Mouse (Mus musculus) lung, postnatal 0 days (tissue): ENCODE results near the gene Tbc1d2b. TPM values are rescaled to one million over a fixed set of nuclear protein-coding genes. Genes with fewer than 3 reads are reported as not detected.

Experiments
- ATAC-seq: fragments of 200-750 bp; cut with Nextera tagmentation; 2 replicates; pipeline ENCODE4 v1.8.0; 2017; ENCODE audit warnings: moderate library complexity
- DNase-seq: peaks from one replicate; pipeline ENCODE4 v3.0.0-alpha.2; 2016; ENCODE audit warnings: low spot score
- H3K27ac ChIP-seq: fragments of 300-500 bp; sonication (generic); 2 replicates; pipeline ENCODE4 v1.5.1; 2014; ENCODE audit warnings: antibody characterized with exemption, mild to moderate bottlenecking, low read length, mixed read lengths
- H3K27me3 ChIP-seq: fragments of 300-500 bp; sonication (generic); replicated peaks from 2 replicates; pipeline ENCODE4 v1.6.1; 2014; ENCODE audit warnings: low read length, mixed read lengths; ENCODE audit not compliant: insufficient read depth
- H3K36me3 ChIP-seq: fragments of 300-500 bp; sonication (generic); 2 replicates; pipeline ENCODE4 v1.6.1; 2014; ENCODE audit warnings: low read length, mixed read lengths; ENCODE audit not compliant: insufficient read depth
- H3K4me1 ChIP-seq: fragments of 300-500 bp; sonication (generic); 2 replicates; pipeline ENCODE4 v1.6.1; 2014; ENCODE audit warnings: antibody characterized with exemption, low read depth, low read length, mixed read lengths; ENCODE audit not compliant: insufficient read depth
- H3K4me2 ChIP-seq: fragments of 300-500 bp; sonication (generic); replicated peaks from 2 replicates; pipeline ENCODE4 v1.6.1; 2014; ENCODE audit warnings: low read depth, mild to moderate bottlenecking, low read length, moderate library complexity, mixed read lengths
- H3K4me3 ChIP-seq: fragments of 300-500 bp; sonication (generic); 2 replicates; pipeline ENCODE4 v1.5.1; 2014; ENCODE audit warnings: low read depth, low read length
- H3K9ac ChIP-seq: fragments of 300-500 bp; sonication (generic); replicated peaks from 2 replicates; pipeline ENCODE4 v1.6.1; 2014; ENCODE audit warnings: low read depth, mild to moderate bottlenecking
- H3K9me3 ChIP-seq: fragments of 300-500 bp; sonication (generic); 2 replicates; pipeline ENCODE4 v1.6.1; 2016; ENCODE audit warnings: low read length, mixed read lengths
- CTCF ChIP-seq: IDR thresholded peaks from 2 replicates; pipeline ENCODE4 v1.5.1; 2016; ENCODE audit warnings: antibody characterized with exemption, mild to moderate bottlenecking
- EP300 ChIP-seq: IDR thresholded peaks from 2 replicates; pipeline ENCODE4 v1.6.1; 2016; ENCODE audit warnings: antibody characterized with exemption, mild to moderate bottlenecking, control low read depth
- WGBS: fragments of 180-500 bp; shearing (Covaris S2); extraction: QIAGEN DNeasy Blood & Tissue Kit; methylation state at CpG from one replicate; pipeline ENCODE4 v1.1.7; 2014; 5-methylcytosine and 5-hydroxymethylcytosine counted together
- polyA plus RNA-seq: library from polyadenylated mRNA; unstranded; fragments of >200 nt; fragmentation: Nextera tagmentation; extraction: Ambion mirVana; gene quantifications from 2 replicates; pipeline ENCODE4 v1.2.1, GENCODE M21; 2015

The Tbc1d2b gene
- 9.5 and 11.0 TPM in 2 replicates for polyA plus RNA-seq

DNA sequence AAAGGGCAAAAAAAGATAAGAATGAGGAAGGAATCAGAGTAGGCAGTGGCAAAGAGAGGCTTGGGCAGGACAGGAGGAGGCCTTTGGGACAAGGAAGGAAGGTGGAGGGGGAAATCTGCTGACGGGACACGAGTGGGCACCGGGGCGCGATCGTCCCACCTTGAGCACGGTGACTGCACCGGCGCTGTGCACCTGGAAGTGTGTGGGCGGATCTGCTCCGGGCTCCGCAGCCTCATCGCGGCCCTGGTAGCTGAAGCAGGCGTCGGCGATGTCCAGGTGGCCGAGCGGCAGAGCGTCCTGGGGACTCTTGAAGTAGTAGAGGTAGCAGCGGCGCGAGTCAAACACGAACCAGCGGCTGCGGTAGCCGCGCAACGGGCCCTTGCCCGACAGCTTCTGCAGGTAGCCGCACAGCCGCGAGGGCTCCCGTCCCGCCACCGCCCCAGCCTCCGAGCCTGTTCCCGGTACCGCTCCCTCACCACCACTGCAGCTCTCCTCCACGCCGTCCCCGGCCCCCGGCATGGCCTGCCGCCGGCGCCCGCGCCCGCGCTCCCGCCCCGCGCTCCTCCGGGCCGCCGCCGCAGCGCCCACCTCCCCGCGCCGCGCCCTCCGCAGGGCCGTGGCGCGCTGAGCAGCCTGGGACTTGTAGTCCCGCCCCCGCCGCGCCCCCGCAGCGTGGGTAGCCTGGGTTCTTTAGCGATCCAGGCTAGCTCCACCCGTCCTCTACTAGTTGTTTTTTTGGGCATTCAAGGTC is at the start of gene Tbc1d2b:
Gene Tbc1d2b (minus strand): TSS at position 612 of the 751 bp plus-strand sequence.
- Histone ChIP-seq H3K4me2 (peak within 1 kb of the TSS; percentile 87), H3K36me3 (no peaks in the 10 kb centered on the region), H3K4me1 (peaks cover 29% of the 10 kb centered on the region), H3K27ac (peak within 1 kb of the TSS; percentile 85), H3K9ac (peak within 1 kb of the TSS; percentile 66), H3K9me3 (no peaks in the 10 kb centered on the region), H3K27me3 (no peaks in the 10 kb centered on the region), H3K4me3 (peak within 1 kb of the TSS; percentile 86)
- no peak for TF ChIP-seq EP300
- TF ChIP-seq CTCF, result no peak
- ATAC-seq, result peak; percentile 83
- WGBS, result under 1% methylated on average over 62 of the region's 74 CpGs
- DNase-seq, result peak; percentile 80

DNA sequence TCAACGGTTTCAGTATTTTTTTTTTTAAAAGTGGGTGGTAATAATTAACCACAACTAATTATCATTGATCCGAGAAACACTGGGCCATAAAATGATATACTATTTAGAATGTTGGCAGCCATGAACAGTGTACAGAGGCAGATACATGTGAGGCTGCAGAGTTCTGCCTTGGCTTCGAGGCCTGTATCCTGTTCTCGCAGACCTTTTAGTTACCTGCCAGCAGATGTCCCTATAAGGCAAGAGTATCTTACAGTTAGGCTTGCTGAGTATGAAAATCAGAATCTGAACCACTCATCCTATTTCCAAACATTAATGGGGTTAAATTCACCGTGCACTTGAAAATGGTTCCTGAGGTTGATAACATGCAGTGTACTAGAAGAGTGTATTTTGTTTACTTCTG is 45.7 kb upstream of the Tbc1d2b start:
- no peak overlapping the region for H3K27ac ChIP-seq
- no peaks in the 10 kb centered on the region for H3K4me1 ChIP-seq
- H3K9ac ChIP-seq, result no peak overlapping the region
- no peaks in the 10 kb centered on the region for H3K36me3 ChIP-seq
- no peak overlapping the region for H3K4me3 ChIP-seq
- ATAC-seq (no peak), DNase-seq (no peak)
- 65% methylated on average over 5 of the region's 5 CpGs for WGBS
- TF ChIP-seq CTCF (no peak), EP300 (no peak)
- H3K27me3 ChIP-seq, result no peaks in the 10 kb centered on the region
- H3K4me2 ChIP-seq, result no peak overlapping the region
- no peaks in the 10 kb centered on the region for H3K9me3 ChIP-seq

DNA sequence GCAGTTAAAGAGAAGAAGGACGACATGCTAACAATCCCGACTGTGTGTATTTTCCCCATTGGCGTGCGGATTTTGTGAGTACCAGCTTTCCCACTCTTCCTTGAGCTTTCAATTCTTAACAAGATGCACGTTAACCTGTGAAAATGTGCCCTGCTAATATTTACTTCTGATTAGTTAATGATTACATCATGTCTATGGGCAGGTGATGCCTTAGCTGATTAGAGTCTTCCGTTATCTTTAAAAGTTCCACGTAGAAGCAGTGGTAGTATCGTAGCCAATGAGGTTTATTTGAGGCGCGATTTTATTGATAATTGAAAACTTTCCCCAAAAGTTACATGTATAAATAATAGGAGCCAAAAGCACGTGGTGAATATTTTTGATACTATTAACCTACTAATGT is 45.1 kb upstream of the Tbc1d2b start:
- TF ChIP-seq EP300 (no peak), CTCF (no peak)
- no peaks in the 10 kb centered on the region for H3K9me3 ChIP-seq
- no peak overlapping the region for H3K4me3 ChIP-seq
- no peak overlapping the region for H3K4me2 ChIP-seq
- DNase-seq, result no peak
- ATAC-seq, result no peak
- WGBS, result 76% methylated on average over 11 of the region's 11 CpGs
- no peaks in the 10 kb centered on the region for H3K4me1 ChIP-seq
- no peak overlapping the region for H3K27ac ChIP-seq
- no peaks in the 10 kb centered on the region for H3K36me3 ChIP-seq
- no peaks in the 10 kb centered on the region for H3K27me3 ChIP-seq
- no peak overlapping the region for H3K9ac ChIP-seq

DNA sequence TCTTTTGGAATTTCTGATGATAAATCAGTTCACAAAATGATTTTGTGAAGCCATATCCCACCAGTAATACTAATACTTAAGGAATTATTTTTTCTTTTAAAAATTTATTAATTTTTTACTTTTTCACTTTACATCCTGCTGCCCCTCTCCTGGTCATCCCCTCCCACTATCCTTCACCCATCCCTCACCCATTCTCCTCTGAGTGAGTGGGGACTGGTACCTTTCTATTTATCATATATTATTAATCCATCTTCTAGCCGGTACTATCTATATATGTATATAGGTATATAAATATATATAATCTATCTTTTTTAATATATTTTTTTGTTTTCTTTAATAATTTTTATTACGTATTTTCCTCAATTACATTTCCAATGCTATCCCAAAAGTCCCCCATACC is 33.6 kb upstream of the Tbc1d2b start:
- no peak for ATAC-seq
- no peak for DNase-seq
- Histone ChIP-seq H3K27me3 (no peaks in the 10 kb centered on the region), H3K27ac (no peak overlapping the region), H3K36me3 (no peaks in the 10 kb centered on the region), H3K4me2 (no peak overlapping the region), H3K9ac (no peak overlapping the region), H3K4me1 (no peaks in the 10 kb centered on the region), H3K4me3 (no peak overlapping the region), H3K9me3 (no peaks in the 10 kb centered on the region)
- TF ChIP-seq EP300 (no peak), CTCF (no peak)
- WGBS, result 97% methylated on average over 2 of the region's 2 CpGs

DNA sequence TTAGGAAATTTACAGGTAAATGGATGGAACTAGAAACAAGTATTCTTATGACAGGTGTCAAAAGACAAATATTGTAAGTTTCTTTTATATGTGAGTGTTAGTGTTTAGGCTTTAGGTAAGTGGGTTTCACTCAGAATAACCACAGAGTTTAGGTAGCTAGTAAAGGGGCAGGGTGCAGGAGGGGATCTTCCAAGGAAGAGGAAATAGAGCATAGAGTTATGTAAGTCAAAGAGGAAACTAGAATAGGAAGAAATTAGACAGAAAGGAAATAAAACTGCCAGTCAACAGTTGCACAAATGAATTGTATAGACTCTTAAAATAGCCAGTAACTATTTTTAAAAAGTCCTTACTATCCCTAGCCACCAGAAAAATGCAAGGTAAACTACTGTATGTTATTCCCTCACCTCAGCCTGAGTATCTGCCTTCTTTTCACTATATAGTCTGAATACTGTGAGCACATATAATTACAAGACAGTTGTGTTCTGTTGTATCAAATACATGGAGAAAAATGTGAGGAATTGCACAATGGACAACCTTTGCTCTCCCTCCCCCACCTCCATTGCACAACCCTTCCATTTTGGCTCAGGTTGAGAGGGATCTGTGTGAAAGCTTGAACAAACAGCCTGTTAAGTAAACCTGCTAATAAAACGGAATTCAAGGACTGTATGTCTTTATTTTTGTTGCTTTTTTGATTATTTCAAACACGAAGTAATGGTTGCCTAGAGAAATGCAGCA is 32.7 kb upstream of the Tbc1d2b start:
- Histone ChIP-seq H3K4me1 (no peaks in the 10 kb centered on the region), H3K27me3 (no peaks in the 10 kb centered on the region), H3K36me3 (no peaks in the 10 kb centered on the region), H3K4me3 (no peak overlapping the region), H3K9ac (no peak overlapping the region), H3K9me3 (no peaks in the 10 kb centered on the region), H3K4me2 (no peak overlapping the region), H3K27ac (no peak overlapping the region)
- DNase-seq, result peak; percentile 39
- TF ChIP-seq EP300, result no peak
- no peak for TF ChIP-seq CTCF
- 34% methylated on average over 2 of the region's 2 CpGs for WGBS
- ATAC-seq, result peak; percentile 48; the same call in 1 of the 2 replicates

DNA sequence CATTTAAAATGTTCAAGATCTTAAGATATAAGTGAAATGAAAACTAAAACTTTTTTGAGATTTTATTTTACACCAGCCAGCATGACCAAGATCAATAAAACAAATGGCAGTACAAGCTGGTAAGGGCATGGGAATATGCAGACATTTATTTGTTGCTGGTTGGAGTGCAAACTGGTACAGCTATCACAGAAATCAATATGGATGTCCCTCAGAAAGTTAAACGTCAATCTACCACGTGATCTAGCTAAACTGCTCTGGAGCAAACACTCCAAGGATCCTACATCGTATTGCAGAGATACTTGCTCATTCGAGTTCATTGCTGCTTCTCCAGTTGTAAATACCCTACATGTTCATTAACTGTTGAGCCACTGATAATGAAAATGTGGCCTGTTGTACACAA is 32.1 kb upstream of the Tbc1d2b start:
- Histone ChIP-seq H3K9me3 (no peaks in the 10 kb centered on the region), H3K36me3 (no peaks in the 10 kb centered on the region), H3K4me3 (no peak overlapping the region), H3K4me1 (no peaks in the 10 kb centered on the region), H3K27me3 (no peaks in the 10 kb centered on the region), H3K9ac (no peak overlapping the region), H3K4me2 (no peak overlapping the region), H3K27ac (no peak overlapping the region)
- no peak for DNase-seq
- ATAC-seq, result no peak
- no peak for TF ChIP-seq EP300
- TF ChIP-seq CTCF, result no peak
- 64% methylated on average over 4 of the region's 4 CpGs for WGBS
